Mouse (Mus musculus) heart, postnatal 36 days (tissue): ENCODE measurements around the gene Eml6. TPM values are rescaled to one million over a fixed set of nuclear protein-coding genes. Genes with fewer than 3 reads are reported as not detected.
A peak's percentile ranks its signal among the peaks of the same experiment; 100 is the strongest.
"Not testable (repeated sequence)": the region's sequence is repeated elsewhere in the genome, so short reads cannot be mapped to it uniquely, and the experiment has no call there.

Experiments used
- DNase-seq, 2 experiments: peaks; one replicate each; pipeline ENCODE4 v3.0.0; 2021 to 2022
- intact Hi-C: fragments of 180-260 bp; cut with DNase I; formaldehyde crosslinking; loops from one replicate; pipeline ENCODE4 v1.15.1; 2025
- total RNA-seq, 2 experiments: library from RNA; stranded (reverse); gene quantifications; 2 replicates each; pipeline ENCODE4 v1.2.3; 2021

Eml6 gene
- total RNA-seq, 2 experiments from 2014 or later: 2.4 to 2.7 TPM

DNA sequence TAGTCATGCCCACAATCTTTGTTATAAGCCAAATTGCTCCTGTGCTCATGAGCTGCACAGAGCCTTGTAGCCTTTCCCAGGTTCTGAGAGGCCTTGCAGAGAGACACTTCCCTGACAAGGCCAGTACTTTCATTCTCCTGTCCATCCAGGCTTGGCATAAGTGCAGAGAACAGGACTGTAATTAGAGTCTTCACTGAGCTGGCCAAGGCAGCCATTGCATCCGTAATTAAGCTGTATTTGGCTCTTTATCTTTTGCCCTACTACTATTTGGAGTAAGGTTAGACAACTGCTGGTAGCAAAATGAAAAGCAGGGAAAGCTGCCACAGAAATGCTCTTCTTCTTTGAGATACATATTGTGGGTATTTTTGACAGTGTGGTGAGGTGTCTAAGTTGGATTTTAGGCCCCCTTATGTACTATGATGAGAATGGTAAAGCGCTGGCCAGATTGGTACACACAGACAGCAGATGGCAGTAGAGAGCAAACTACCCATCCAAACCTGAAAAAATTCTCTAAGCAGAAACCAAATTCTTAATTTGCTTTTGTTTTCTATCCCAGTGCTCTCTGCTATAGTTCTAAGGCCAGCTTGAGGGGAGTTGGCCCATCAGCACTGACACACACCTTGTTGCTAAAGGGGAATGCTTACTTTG, 164.0 kb downstream of the Eml6 start:
- intact Hi-C loops: loop anchor here (2.0 kb wide), 2 partner anchors 23 to 795 kb away; no protein-coding TSS in a partner anchor
- peak; percentile 39 to 44 for DNase-seq

DNA sequence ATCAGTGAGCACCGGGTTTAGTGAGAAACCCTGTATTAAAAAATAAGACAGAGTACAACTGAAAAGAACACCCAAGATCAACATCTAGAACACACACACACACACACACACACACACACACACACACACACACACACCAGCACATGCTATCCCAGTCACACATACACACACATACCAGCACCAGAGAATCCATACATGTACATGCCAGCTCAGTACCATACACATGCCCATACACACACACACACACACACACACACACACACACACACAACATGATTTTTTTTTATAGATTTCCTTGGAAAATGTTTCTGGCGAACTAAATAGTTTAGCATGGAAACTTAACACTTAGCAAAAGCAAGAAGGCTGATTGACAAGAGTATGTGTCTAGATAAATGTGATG, 164.8 kb downstream of the Eml6 start:
- intact Hi-C loops: no loop called here
- DNase-seq: no peak

- intact Hi-C loops: no loop called here
- no peak for DNase-seq
These were observed 185.1 kb downstream of the Eml6 start for GRCm38 (mm10) chr11:29840606-29841227.

DNA sequence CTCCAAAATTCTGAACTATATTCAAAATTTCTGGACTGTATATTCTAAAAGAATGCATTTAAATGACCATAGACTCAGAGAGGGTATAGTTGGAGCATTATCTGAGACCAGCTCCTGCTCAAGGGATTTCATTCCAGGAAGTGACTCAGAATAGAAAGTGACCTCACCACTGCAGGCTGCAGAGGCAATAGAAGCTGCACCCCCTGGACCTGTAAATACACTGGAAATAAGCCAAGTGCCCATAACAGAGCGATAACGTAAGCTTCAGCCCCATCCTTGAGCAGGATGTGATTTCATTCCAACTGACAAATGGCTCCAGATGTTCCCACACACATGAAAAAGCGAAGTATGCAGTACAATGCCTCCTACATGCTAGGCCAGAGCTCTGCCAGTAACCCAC, 186.1 kb downstream of the Eml6 start:
- DNase-seq: peak; percentile 17 to 39
- intact Hi-C loops: no loop called here

DNA sequence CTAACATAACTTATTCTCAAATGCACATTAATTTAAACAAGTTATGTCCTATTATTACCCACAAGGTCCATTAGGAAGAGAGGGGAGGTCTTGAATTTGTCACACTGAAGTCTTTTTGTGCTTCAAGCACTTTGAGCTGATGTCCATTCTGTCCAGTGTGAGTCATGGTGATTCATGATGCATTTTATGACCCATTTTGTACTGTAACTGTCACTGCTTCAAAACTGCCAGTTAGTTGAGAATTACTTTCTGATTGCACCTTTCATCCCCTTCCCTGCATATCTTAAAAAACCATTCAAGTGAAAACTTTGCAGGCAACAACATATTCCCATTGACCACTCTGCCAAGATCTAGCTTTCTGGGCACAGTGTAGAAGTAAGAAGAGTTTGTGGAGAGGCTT, 188.8 kb downstream of the Eml6 start:
- DNase-seq: no peak
- intact Hi-C loops: no loop called here

DNA sequence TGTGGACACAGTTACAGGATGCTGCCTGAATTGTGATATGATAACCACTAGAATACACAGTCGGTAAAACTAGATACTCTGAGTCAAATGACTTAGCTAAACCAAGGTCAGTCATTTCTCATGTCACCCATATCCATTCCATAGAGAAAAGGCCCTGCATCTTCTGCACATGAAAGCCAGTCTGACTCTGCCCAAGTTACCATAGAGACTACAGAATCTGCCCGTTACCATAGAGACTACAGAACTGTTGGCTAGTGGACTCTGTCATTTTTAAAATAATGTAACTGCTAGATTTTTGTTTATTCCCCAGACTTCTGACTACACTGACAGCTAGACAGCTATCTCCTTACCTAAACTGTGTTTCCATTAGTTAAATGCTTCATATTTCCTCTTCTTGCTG, 198.1 kb downstream of the Eml6 start:
- no peak for DNase-seq
- intact Hi-C loops: no loop called here

- DNase-seq: no peak
- intact Hi-C loops: no loop called here
These were observed 199.8 kb downstream of the Eml6 start for GRCm38 (mm10) chr11:29826001-29826400.

- DNase-seq, intact Hi-C loops: not testable (repeated sequence)
These were observed 200.5 kb downstream of the Eml6 start, which contains the start of gene 4931440F15Rik for GRCm38 (mm10) chr11:29825271-29825718. Gene 4931440F15Rik, minus strand, starts transcription at chr11:29825668.

- DNase-seq, intact Hi-C loops: not testable (repeated sequence)
These were observed 201.2 kb downstream of the Eml6 start for GRCm38 (mm10) chr11:29824474-29825270.

DNA sequence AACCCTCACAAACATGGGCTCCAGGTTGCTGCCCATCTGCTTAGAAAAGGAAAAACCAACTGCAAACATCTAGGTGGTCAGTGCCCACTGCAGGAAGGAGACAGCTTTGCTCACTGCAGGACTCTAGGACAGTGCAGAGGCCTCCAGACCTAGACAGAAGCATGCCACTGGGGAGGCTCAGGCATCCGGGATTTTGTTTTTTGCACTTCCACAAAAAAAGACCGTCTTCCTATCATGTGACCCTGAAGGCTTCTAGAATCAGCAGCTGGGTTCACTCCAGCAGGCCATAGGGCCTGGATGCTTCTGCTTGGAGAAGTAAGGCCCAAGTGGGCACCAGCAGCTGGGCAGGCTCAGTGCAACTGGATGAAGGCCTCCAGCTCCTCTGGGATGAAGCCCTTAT, 202.7 kb downstream of the Eml6 start:
- intact Hi-C loops: no loop called here
- no peak for DNase-seq

- intact Hi-C loops: no loop called here
- DNase-seq: no peak
These were observed 210.2 kb downstream of the Eml6 start for GRCm38 (mm10) chr11:29815670-29816069.

DNA sequence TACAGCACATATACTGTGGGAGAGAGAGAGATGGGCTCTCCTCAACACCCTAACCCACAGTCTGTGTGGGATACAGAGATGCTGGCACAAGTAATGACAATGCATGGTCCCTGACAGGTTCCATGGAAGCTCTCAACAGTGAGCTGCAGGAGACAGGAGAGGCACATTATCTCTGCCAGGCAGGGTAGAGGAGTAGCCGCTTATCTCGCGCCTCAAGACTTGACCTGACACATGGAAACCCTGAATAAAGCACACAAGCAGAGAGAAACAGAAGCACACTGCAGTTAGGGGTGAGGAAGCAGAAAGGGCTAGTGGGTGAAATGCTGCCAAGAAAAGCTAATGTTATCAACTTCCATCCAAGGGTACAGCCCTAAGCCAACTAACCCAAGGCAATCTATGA, 210.6 kb downstream of the Eml6 start:
- intact Hi-C loops: no loop called here
- DNase-seq: no peak

- no peak for DNase-seq
- intact Hi-C loops: no loop called here
These were observed 212.6 kb downstream of the Eml6 start for GRCm38 (mm10) chr11:29813267-29813666.

DNA sequence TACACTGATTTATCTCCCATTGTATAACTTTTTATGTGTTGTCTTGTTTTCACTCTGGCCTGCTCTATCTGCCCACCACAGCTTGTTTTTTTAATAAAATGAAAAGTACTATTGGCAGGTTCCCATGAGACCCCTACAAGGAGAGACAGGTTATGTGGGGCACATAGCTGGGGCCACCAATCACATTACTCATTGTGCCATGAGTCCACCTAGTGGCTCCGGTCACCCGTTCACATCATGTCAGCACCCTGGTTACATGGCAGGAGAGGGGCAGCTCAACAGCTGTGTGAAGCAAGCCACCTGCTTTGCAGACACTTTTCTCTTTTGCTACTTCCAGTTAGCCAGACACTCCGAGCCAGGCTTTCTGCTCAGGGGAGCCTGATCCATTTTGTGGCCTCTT, 213.4 kb downstream of the Eml6 start:
- DNase-seq: no peak
- intact Hi-C loops: no loop called here

GRCm38 (mm10) chr11:29810324-29810723, 215.5 kb downstream of the Eml6 start:
- no peak for DNase-seq
- intact Hi-C loops: no loop called here

GRCm38 (mm10) chr11:29808981-29809589, 216.7 kb downstream of the Eml6 start:
- intact Hi-C loops: no loop called here

GRCm38 (mm10) chr11:29808173-29808980, 217.5 kb downstream of the Eml6 start:
- intact Hi-C loops: no loop called here
- peak; percentile 18 to 36 for DNase-seq

More at GRCm38 (mm10) chr11:29808981-29809589, 216.7 kb downstream of the Eml6 start:
- no peak for DNase-seq

GRCm38 (mm10) chr11:29807325-29807724, 218.5 kb downstream of the Eml6 start:
- no peak for DNase-seq
- intact Hi-C loops: no loop called here

DNA sequence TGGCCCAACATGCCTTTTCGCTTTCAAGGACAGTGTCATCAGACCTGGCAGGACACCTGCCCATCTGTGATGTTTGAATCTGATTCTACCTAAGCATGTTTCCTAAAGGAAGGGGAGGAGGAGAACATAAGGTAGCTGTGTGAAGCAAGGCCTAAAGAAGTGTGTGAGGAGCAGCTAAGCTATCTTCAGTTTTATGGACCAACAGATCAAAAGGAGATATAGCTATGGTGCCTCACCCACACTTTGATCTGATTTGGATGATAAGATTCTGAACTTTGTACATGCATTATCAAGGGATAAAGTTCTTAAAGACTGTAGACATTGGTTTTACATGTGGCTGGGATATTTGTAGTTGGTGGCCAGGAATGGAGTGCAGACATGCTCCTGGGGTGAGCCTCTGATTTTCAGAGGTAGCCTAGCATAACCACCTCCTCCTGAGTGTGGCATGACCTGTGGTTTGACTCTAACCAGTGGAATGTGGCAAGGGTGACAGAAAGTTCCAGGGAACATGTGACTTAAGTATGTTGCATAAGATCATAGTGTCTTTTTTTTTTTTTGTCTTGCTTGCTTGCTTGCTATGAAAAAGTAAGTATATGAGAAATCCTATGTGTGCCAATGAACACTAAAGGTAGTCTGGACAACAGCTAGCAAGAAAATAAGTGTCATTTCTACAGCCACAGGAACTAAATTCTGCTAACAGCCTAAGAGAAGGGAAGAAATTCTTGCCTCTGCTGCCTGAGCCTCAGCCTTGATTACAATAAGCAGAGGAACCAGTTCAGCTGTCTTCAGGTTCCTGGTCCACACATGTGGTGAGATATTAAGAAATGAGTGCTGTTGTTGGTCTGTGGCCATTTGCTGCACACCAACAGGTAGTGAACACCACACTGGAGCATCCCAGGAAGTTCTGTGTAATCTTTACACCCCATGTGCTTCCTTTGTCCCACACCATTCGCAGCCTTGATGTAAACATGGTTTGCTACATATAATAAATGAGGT, 224.1 kb downstream of the Eml6 start:
- intact Hi-C loops: no loop called here
- DNase-seq: no peak
